Mouse (Mus musculus): Measurements from ENCODE around the gene B4galt3. TPM values are rescaled to one million over a fixed set of nuclear protein-coding genes. Genes with fewer than 3 reads are reported as not detected.
"Not testable (repeated sequence)": the region's sequence is repeated elsewhere in the genome, so short reads cannot be mapped to it uniquely, and the experiment has no call there.

B4galt3 gene
- total RNA-seq, 2 experiments from 2014 or later: 63.9 to 66.7 TPM

DNA sequence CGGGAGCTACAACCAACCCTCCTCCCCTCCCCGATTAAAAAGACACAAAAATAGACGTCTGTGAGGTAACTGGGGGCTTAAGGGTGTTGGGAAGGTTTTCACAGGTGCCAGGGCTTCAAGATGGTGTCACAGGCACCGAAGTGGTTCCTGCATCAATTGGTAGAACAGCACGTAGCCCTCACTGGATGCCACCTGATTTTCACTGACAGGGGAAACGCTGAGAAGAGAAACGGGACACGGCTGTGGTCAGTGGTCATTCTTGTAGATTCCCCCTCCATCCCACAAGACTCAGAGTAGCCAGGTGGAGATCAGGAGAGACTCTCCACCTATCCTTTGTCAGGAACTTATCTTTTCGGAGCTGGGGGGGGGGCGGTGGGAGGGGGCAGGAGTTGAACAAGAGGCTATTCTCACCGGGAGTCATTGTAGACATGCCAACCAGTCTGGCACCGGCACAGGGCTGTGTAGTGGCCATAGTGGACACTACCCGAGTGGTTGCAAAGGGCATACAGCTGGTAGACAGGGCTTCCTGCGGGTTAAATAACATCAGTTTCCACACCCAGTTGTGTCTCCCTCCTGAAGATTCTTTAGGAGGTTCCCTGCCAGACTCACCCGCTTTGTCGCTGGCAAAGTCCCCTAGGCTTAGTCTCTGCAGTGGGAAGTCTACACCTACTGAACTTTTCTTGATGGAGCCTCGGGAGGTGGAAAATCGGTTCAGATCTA, 12.1 kb downstream of the B4galt3 start:
- DNase-seq (ENCODE audit: extremely low spot score in 1 of 2, low spot score in 1 of 2): no peak

- peak in 1 of 2 experiments; percentile 5 for DNase-seq (ENCODE audit: extremely low spot score in 1 of 2, low spot score in 1 of 2)
Measured at GRCm38 (mm10) chr1:171283188-171284160, 13.3 kb downstream of the B4galt3 start.

GRCm38 (mm10) chr1:171284491-171284890, 14.4 kb downstream of the B4galt3 start:
- peak in 1 of 2 experiments; percentile 6 for DNase-seq (ENCODE audit: extremely low spot score in 1 of 2, low spot score in 1 of 2)

GRCm38 (mm10) chr1:171285096-171285892, 15.2 kb downstream of the B4galt3 start:
- DNase-seq (ENCODE audit: extremely low spot score in 1 of 2, low spot score in 1 of 2): peak in 1 of 2 experiments; percentile 8

GRCm38 (mm10) chr1:171286517-171286916, 16.4 kb downstream of the B4galt3 start:
- peak in 1 of 2 experiments; percentile 8 for DNase-seq (ENCODE audit: extremely low spot score in 1 of 2, low spot score in 1 of 2)

DNA sequence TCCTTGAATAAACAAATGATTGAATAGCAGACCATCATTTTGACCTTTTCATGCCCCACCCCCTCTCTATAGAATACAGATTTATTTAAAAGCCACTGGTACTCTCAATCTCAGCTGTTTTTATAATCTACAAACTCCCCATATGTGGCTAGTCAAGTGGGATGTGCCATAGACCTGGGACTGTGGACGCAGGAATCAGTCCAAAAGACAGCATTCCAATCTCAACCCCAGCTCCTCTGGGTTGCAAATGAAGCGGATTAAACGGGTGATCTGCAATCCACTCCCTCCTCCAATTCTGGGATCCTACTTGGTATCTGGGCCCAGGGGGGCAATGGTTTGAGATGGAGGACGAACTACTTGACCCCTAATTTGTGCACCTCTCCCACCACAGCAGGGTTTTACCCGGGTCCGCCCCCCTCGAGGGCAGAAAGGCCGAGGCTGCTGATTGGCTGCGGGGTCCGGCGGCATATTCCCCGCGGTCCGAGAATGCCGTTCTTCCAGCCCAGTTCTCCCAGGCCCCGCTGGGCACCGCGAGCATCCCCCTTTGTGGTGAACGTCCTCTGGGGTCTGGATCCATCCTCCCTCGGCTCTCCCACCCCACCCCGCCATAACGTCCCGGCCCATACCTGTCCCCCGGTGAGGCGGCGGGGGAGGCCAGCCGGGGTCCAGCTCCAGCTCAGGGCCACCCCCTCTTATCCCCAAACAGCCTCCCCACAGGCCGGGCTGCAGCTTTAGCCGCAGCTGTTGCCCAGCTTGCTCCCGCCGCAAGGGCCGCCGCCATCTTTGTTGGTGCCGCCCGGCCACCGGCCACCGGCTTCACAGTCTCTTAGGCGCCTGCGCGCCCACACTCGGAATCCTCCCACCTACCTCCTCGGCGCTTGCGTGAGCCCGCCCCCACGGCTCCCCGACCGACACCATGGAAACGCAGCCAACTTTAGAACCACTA, 17.3 kb downstream of the B4galt3 start, which contains the start of gene Usp21:
Usp21 (minus strand) TSS at position 856 of the 946 bp plus-strand sequence.
- DNase-seq (ENCODE audit: extremely low spot score in 1 of 2, low spot score in 1 of 2): peak; percentile 85 to 92

DNA sequence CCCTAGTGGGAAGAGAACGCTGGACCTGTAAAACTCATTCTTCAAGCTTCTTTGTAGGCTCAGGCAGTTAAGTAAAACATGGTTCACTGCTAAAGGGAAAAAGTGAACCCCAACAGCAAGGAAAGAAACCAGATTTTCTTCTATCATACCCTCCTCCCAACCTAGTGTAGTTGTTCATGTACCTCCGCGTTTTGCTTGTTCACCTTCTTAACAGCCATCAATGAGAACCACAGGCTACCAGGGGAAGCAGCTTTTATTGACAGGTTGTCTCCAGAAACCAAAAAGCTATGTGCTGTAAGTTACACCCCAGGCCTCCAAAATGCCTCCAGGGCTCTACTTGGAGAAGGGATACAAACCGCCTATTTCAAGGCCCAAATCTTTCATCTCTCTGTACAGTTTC, 18.2 kb downstream of the B4galt3 start:
- DNase-seq (ENCODE audit: extremely low spot score in 1 of 2, low spot score in 1 of 2): no peak

GRCm38 (mm10) chr1:171293351-171293750, 23.2 kb downstream of the B4galt3 start:
- no peak for DNase-seq (ENCODE audit: extremely low spot score in 1 of 2, low spot score in 1 of 2)

GRCm38 (mm10) chr1:171293906-171294297, 23.8 kb downstream of the B4galt3 start:
- DNase-seq (ENCODE audit: extremely low spot score in 1 of 2, low spot score in 1 of 2): no peak

- DNase-seq (ENCODE audit: extremely low spot score in 1 of 2, low spot score in 1 of 2): peak; percentile 70 to 82
Measured at GRCm38 (mm10) chr1:171294298-171295062, 24.4 kb downstream of the B4galt3 start, which contains the start of gene Ufc1. Ufc1 (minus strand) TSS chr1:171295024.

DNA sequence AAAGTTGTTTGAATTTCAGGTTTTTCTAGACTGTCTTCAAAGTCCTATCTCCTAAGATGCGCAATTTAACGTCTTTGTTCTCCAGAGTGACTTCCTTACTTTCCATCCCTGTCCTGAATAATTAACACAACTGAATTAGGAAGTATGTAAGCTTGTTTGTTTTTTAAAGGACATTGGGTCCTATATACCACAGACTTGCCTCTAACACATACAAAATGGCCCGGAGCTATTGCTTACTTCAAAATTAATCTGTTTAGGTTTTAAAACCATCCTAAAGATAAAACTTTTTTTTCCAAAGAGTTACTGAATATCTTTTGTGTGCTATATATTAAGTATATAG, 24.9 kb downstream of the B4galt3 start:
- DNase-seq (ENCODE audit: extremely low spot score in 1 of 2, low spot score in 1 of 2): no peak

- no peak for DNase-seq (ENCODE audit: extremely low spot score in 1 of 2, low spot score in 1 of 2)
Measured at GRCm38 (mm10) chr1:171298226-171298625, 28.1 kb downstream of the B4galt3 start.

DNA sequence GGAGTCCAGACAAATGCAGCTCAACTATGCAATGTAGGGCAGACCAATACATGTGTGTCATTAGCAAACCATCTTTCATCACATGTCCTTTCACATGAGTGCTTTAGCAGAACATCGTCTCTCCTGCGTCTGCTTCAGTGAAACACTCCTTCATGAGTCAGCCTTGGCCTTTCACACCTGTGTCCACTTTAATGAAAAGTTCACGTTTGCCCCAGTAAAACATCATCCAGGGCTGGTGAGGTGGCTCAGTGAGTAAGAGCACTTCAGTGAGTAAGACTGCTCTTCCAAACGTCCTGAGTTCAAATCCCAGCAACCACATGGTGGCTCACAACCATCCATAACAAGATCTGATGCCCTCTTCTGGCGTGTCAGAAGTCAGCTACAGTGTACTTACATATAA, 36.0 kb downstream of the B4galt3 start:
- not testable (repeated sequence) for DNase-seq (ENCODE audit: extremely low spot score in 1 of 2, low spot score in 1 of 2)

DNA sequence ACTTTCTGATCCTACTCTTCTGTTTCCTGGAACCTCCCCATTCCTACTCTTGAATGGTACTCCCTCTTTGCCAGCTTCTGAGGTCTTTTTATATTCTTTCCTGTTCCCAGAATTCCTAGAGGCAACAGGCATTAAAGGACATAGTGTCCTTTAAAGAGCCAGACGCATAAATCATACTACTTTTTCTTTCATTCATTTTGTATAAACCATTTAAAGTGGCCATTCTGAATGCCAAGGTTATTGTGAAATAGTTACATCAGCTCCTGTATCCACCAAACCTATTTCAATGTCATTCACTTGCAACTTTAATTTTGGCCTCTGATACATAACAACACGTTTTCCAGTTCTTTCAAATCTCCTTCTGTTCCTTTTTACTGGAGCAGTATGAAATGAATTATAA, 39.2 kb downstream of the B4galt3 start:
- no peak for DNase-seq (ENCODE audit: extremely low spot score in 1 of 2, low spot score in 1 of 2)

DNA sequence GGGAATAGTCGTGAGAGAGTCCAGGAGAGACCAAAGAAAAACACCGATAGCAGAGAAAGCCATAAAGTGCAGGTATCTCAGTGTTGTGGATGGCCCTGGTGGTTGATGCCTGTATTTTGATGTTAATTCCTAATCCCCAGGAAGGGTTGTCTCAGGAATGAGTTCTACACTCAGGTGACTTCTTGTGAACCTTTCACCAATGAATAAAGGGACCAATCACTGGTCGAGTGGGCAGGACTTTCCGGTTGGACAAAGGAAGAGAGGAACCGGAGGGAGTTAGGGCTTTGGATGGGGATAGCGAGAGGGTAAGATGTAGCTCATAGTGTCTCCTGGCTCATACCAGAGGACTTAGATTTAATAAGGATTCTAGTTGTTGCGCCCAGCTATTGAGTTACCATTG, 49.6 kb downstream of the B4galt3 start:
- no peak for DNase-seq (ENCODE audit: extremely low spot score in 1 of 2, low spot score in 1 of 2)

DNA sequence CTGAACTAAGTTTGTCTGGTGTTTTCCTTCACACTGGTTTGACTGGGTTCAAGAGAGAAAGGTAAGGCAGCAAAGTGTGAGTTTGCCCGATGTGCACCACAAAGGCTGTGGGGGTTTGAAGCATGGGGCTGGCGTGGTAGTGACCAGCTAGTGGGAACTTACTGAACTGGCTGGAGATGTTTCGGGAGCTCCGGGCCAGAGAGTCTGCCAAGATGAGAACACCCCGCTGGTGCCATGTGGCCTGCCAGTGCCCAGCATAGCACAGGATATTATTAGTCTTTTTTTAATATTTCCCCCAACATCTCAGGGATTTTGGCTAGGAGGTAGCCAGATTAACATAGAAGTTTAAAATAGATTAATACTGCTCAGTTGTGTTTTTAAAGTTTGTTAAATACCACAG, 50.0 kb downstream of the B4galt3 start:
- DNase-seq (ENCODE audit: extremely low spot score in 1 of 2, low spot score in 1 of 2): no peak

GRCm38 (mm10) chr1:171321415-171321814, 51.3 kb downstream of the B4galt3 start:
- no peak for DNase-seq (ENCODE audit: extremely low spot score in 1 of 2, low spot score in 1 of 2)

DNA sequence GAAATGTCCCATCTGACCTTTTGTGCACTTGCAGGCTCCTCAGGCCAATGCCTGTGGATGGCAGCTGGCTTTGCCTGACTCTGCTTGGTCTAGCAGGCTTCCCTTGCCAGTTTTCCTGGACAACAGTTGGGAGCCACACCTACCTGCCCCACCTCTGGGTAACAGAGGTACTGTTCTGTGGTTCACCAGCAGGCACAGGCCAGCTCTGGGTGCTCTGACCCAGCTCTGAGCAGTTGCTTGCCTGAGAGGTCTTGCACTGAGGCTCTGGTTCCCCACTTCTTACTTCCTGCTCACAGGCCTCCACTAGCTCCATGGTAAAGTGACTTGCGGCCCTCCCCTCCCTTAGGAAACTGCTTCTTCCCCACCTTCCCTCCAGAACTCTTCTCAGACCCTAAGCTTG, 51.9 kb downstream of the B4galt3 start:
- DNase-seq (ENCODE audit: extremely low spot score in 1 of 2, low spot score in 1 of 2): no peak

DNA sequence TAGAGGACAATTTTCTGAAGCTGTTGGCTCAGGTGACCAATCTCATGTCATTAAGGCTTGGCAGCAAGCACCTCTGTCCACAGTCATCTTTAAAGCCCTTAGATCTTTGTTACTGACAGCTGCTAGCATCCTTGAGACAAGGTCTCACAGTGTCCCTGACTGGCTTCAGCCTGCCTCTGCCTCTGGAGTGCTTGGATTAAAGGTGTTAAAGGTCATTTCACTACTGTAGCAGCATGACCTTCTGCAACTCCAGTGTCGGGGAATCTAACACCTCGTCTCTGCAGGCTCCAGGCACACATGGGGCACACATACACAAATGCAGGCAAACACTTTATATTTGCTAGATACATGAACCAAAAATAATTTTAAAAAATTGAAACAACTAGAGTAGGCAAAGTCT, 55.4 kb downstream of the B4galt3 start:
- no peak for DNase-seq (ENCODE audit: extremely low spot score in 1 of 2, low spot score in 1 of 2)

Measured in layer of hippocampus, postnatal 25 days (tissue).